Mouse (Mus musculus): Measurements from ENCODE around the gene Spint1.

Spint1 gene

DNA sequence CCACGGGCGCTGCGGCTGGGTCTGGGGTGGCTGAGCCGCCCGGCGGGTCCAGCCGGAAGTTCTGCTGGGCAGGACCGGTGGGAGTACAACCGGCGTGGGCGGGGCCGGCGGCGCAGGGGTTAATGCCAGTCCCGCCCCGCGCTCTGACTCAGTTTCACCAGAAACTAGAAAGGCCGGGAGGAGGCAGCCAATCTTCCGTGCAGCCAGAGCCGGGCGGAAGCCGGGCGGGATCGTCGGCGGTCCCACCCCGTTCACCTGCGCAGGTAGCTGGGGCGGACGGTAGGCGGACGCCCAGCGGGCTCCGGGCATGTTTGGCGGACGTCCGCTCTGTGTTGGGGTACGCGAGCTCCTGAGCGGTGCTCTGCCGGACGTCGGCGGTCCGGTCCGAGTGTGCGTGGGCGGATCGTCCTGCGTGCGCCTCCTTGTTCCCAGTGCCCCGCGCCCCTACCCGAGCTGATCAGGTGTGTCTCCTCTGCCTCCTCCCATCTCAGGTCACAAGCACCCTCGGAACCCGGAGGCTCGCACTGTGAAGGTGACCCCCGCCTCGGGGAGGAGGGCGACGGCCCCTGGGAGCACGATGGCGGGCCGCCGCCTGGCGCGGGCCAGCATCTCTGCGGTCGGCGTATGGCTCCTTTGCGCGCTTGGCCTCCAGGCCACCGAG lies at the start of gene Spint1:
Spint1 (plus strand) TSS at position 153 of the 661 bp plus-strand sequence.
- ChIA-PET CTCF (interaction anchor here in 3 of 4 experiments (0.5 to 2.2 kb wide), 8 partner anchors 13 to 199 kb away, joined by 3 to 7 read pairs (median 3); partner anchors contain the start of gene Vps18 (in 1 of the 3)), POLR2A (interaction anchor here (0.5 to 2.9 kb wide), 36 partner anchors 9 to 706 kb away, joined by 3 to 21 read pairs (median 4); partner anchors contain the start of genes Ino80 (in 2 of the 4), Rhov (in 2 of the 4), Dll4 (in 1 of the 4) and Vps18 (in 1 of the 4))

- CTCF ChIA-PET, result interaction anchor here (0.5 to 3.4 kb wide), 47 partner anchors 8 to 1350 kb away, joined by 3 to 21 read pairs (median 4); partner anchors contain the start of genes Vps18 (in 2 of the 4), Gchfr (in 1 of the 4), Gm14137 (in 1 of the 4) and Rhov (in 1 of the 4)
- POLR2A ChIA-PET, result interaction anchor here in 3 of 4 experiments (0.7 to 1.4 kb wide), 14 partner anchors 12 to 143 kb away, joined by 3 to 7 read pairs (median 3); no protein-coding TSS in a partner anchor
These were observed 48.0 kb upstream of the Spint1 start for GRCm38 (mm10) chr2:119189029-119189710.

DNA sequence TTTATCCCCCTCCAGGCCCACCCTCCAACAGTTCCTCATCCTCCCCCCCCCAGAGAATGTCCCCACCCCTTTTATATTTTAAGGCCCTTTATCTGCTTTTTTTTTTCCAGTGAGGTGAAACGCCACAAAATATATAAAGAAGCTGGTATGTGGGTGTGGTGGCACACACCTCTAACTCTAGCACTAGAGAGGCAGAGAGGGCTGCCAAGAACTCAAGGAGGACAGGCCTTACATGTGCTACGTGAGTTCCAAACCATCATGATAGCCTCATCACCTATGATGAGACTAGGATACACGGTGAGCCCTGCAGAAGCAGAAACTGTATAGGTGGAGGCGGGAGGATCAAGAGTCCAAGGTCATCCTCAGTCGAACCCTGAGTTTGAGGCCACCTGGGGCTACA lies 46.2 kb upstream of the Spint1 start:
- POLR2A ChIA-PET, result interaction anchor here in 2 of 4 experiments (0.6 to 1.0 kb wide), 4 partner anchors 30 to 60 kb away, joined by 3 to 9 read pairs (median 4); no protein-coding TSS in a partner anchor
- CTCF ChIA-PET, result no interaction called here

DNA sequence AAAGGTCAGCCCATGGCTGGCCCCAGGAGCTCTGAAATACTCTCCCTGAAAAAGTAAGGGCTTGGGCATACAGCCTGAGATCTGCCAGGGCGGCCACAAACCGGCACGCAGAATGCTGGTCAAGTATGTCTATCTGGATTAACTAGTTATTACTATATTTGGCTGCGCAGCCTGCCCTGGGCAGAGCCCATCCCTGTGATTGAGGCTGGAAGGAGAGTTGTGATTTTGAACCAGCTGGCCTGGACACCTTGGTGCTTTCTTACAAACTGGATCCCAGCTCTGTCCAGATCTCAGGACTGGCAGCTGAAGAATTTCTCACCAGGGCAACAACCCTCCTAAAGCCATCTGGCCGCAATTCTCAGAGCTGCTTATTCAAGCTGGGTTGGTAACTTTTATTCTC lies 43.0 kb upstream of the Spint1 start:
- ChIA-PET POLR2A (interaction anchor here in 1 of 4 experiments (0.7 to 4.3 kb wide), 6 partner anchors 9 to 95 kb away, joined by 3 to 12 read pairs (median 4); partner anchors contain the start of genes Ppp1r14d and Vps18), CTCF (interaction anchor here in 2 of 4 experiments (0.7 to 2.3 kb wide), 3 partner anchors 8 to 94 kb away, joined by 3 to 7 read pairs (median 6); partner anchors contain the start of gene Vps18 (in 2 of the 2))

GRCm38 (mm10) chr2:119196316-119197108 lies 40.6 kb upstream of the Spint1 start:
- ChIA-PET CTCF (interaction anchor here in 2 of 4 experiments (0.7 to 2.3 kb wide), 4 partner anchors 8 to 92 kb away, joined by 3 to 7 read pairs (median 4); partner anchors contain the start of gene Vps18 (in 2 of the 2)), POLR2A (interaction anchor here in 2 of 4 experiments (0.6 to 4.3 kb wide), 10 partner anchors 9 to 453 kb away, joined by 3 to 12 read pairs (median 3); partner anchors contain the start of genes Ino80 (in 1 of the 2), Spint1 (in 1 of the 2) and Vps18 (in 1 of the 2))

DNA sequence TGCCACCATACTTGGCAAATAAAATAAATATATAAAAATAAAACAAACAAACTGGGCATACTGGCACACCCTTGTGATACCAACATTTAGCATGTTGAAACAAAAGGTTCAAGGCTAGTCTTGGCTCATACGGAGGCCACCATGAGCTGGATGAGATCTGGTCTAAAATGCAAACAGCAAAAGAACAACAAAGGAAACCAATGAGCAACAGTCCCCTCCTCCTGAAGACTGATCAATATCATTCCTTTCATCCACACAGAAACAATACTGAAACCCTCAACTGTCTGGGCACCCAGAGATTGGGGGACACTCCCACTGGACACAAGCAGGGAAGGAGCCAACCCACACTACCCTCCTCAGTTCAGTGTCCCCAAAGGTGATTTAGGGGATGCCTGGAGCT lies 39.7 kb upstream of the Spint1 start:
- CTCF ChIA-PET, result interaction anchor here in 2 of 4 experiments (0.7 to 1.3 kb wide), 3 partner anchors 8 to 30 kb away, joined by 3 to 5 read pairs (median 3); no protein-coding TSS in a partner anchor
- POLR2A ChIA-PET, result interaction anchor here in 1 of 4 experiments (0.9 to 1.4 kb wide), 2 partner anchors 27 to 53 kb away, joined by 3 to 6 read pairs; no protein-coding TSS in a partner anchor

DNA sequence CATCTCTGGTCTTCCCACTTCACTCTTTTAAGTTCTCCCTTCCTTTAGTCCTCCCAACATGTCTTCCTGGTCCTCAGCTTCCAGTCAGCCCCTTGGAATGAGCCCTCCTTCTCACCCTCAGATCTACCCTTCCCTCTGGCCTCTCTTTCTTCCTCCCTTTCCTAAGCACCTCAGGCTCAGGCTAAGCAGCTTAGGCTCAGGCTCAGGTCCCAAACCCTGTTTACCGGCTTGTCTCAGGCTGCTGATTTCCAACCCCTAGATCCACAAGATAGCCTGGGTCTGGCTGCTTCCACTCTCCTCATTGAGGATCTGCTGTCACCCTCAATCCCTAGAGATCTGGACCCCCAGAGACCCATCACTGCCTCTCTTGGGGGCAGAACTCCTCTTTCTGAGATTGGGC lies 39.1 kb upstream of the Spint1 start:
- POLR2A ChIA-PET, result interaction anchor here in 1 of 4 experiments (0.5 to 0.9 kb wide), 2 partner anchors 26 to 941 kb away, joined by 3 read pairs; no protein-coding TSS in a partner anchor

GRCm38 (mm10) chr2:119198934-119199333 lies 38.2 kb upstream of the Spint1 start:
- CTCF ChIA-PET, result interaction anchor here in 3 of 4 experiments (0.5 to 0.9 kb wide), 3 partner anchors 31 to 125 kb away, joined by 3 to 8 read pairs (median 3); partner anchors contain the start of gene Vps18 (in 1 of the 3)
- POLR2A ChIA-PET, result interaction anchor here in 2 of 4 experiments (0.6 to 0.8 kb wide), 2 partner anchors 35 to 51 kb away, joined by 3 read pairs; no protein-coding TSS in a partner anchor

More for the DNA sequence above, 39.1 kb upstream of the Spint1 start:
- CTCF ChIA-PET, result interaction anchor here in 1 of 4 experiments (1.1 kb wide), 1 partner anchor 8 kb away, joined by 5 read pairs; no protein-coding TSS in a partner anchor

GRCm38 (mm10) chr2:119202914-119203453 lies 34.2 kb upstream of the Spint1 start:
- CTCF ChIA-PET, result interaction anchor here (0.5 to 2.0 kb wide), 13 partner anchors 9 to 309 kb away, joined by 3 to 5 read pairs (median 4); partner anchors contain the start of gene Vps18 (in 3 of the 4)
- POLR2A ChIA-PET, result interaction anchor here in 3 of 4 experiments (0.6 to 2.1 kb wide), 19 partner anchors 8 to 174 kb away, joined by 3 to 19 read pairs (median 4); partner anchors contain the start of genes Vps18 (in 2 of the 3), Ccdc32 (in 1 of the 3), Ppp1r14d (in 1 of the 3) and Rhov (in 1 of the 3)

DNA sequence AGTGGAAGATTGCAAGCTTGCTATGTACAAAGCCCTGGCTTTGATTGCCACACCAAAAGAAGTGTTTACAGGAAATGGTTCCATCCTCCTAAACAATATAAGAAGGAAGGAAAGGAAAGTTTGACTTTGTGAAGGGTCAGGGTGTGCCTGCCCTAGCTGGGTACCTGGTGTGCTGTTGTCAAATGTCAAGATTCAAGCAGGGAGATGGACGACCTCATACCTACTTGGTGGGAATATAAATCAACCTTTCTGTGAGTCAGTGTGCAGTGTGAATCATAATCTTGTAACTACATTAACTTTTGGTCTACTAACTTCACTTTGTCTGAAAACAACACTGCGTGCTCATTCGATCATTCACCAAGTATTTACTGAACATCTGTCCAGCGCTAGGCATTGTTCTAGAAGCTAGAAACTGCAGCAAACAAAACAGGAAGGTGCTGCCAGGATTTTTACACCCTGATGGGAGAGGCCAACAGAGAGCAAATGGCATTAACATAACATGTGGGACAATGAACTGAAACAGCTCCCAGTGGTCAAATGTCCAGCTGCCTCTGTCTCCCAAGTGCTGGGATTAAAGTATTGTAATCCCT lies 33.2 kb upstream of the Spint1 start:
- POLR2A ChIA-PET, result interaction anchor here in 2 of 4 experiments (0.6 to 2.8 kb wide), 22 partner anchors 8 to 274 kb away, joined by 3 to 19 read pairs (median 4); partner anchors contain the start of genes Rhov (in 2 of the 2), Vps18 (in 2 of the 2), Ino80 (in 1 of the 2) and Ppp1r14d (in 1 of the 2)
- CTCF ChIA-PET, result interaction anchor here (0.6 to 2.0 kb wide), 11 partner anchors 14 to 308 kb away, joined by 3 to 5 read pairs (median 4); partner anchors contain the start of gene Vps18 (in 3 of the 4)

GRCm38 (mm10) chr2:119207961-119208343 lies 29.2 kb upstream of the Spint1 start:
- ChIA-PET CTCF (no interaction called here), POLR2A (interaction anchor here in 2 of 4 experiments (0.6 to 1.6 kb wide), 4 partner anchors 40 to 279 kb away, joined by 3 to 5 read pairs (median 4); partner anchors contain the start of gene Rhov (in 1 of the 2))

- ChIA-PET CTCF (no interaction called here), POLR2A (interaction anchor here in 2 of 4 experiments (0.6 to 1.6 kb wide), 5 partner anchors 40 to 280 kb away, joined by 3 to 5 read pairs (median 3); partner anchors contain the start of genes Ccdc32 (in 1 of the 2) and Rhov (in 1 of the 2))
These were observed 28.6 kb upstream of the Spint1 start, which contains the start of the genes Zfyve19 and Dnajc17 for GRCm38 (mm10) chr2:119208344-119209175. Gene Zfyve19, plus strand, starts transcription at chr2:119208617. Gene Dnajc17, minus strand, starts transcription at chr2:119208795.

DNA sequence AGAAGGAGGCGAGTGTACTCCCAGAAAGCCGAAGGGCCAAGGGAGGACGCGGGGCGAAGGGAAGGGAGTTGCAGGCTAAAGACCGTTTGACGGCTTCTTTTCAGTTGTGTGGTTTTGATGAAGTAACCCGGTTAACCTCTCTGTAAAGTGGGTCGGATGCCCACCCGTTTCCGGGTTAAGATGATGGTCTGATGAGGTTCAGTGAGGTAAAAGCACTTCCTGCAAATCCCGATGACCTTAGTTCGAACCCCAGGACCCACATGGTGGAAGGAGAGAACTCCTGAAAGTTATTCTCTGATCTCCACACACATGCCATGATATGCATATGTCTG lies 28.0 kb upstream of the Spint1 start:
- ChIA-PET POLR2A (interaction anchor here in 3 of 4 experiments (1.0 to 1.6 kb wide), 9 partner anchors 13 to 255 kb away, joined by 3 to 4 read pairs (median 3); partner anchors contain the start of genes Ccdc32 (in 1 of the 3), Rhov (in 1 of the 3) and Vps18 (in 1 of the 3)), CTCF (no interaction called here)

- ChIA-PET POLR2A (interaction anchor here in 3 of 4 experiments (0.6 to 2.8 kb wide), 16 partner anchors 12 to 248 kb away, joined by 3 to 19 read pairs (median 3); partner anchors contain the start of genes Ino80 (in 2 of the 3), Dll4 (in 1 of the 3) and Vps18 (in 1 of the 3)), CTCF (interaction anchor here in 2 of 4 experiments (0.7 to 0.9 kb wide), 2 partner anchors 20 to 31 kb away, joined by 3 to 4 read pairs; no protein-coding TSS in a partner anchor)
These were observed 7.1 kb upstream of the Spint1 start, which contains the start of gene Ppp1r14d for GRCm38 (mm10) chr2:119229775-119230704. Gene Ppp1r14d, minus strand, starts transcription at chr2:119229906.

Data from embryonic stem cell, embryonic (primary cell).